Mouse (Mus musculus) cerebellum, adult 9-10 months (tissue): ENCODE data around the gene Epor.
A peak's percentile ranks its signal among the peaks of the same experiment; 100 is the strongest.

Experiments used
- DNase-seq: peaks from one replicate; pipeline ENCODE4 v3.0.0; 2022

Epor gene

GRCm38 (mm10) chr9:21962416-21963059, 768 bp downstream of the Epor start:
- DNase-seq = peak; percentile 71

DNA sequence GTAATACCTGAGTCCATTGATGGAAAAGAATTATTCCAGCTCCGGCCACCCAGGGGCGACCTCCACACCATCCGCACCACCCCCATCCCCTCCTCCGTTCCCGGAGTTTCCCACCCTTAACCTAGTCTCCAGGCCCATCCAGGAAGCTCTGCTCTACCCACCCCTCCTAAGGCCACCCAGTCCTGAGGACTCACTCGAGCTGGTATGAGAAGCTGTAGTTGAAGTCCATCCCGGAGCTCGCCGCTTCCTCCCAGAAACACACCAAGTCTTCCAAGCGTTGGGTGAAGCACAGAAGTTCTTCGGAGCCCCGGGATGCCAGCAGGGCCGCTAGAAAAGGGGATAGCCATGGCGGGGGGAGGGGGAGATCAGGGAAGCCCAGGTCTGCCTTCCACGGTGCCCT, 1.3 kb downstream of the Epor start:
- no peak for DNase-seq

DNA sequence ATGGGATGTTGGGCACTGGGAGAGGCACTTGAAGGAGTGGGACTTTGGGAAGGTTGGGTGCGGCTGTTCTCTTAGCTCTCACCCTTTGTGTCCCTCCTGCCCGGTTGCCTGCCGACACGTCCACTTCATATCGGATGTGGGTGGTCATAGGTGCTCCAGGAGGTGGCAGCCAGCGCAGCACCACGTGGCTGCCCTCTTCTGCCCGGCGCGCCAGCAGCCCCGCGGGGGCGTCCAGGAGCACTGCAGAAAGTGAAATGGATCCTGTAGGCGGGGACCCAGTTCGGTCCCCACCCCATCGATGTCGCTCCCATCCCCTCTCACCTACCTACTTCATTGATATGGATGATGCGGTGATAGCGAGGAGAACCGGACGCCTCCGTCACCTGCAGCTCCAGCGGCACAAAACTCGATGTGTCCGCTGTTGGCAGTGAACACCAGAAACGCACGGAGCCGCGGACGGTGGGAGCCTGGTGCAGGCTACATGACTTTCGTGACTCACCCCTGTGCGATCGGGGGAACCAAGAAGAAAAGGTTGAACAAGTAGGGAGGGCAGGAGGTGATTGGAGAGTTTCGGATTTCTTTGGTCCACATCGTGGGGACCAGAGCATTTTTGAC, 1.8 kb downstream of the Epor start:
- DNase-seq = no peak

DNA sequence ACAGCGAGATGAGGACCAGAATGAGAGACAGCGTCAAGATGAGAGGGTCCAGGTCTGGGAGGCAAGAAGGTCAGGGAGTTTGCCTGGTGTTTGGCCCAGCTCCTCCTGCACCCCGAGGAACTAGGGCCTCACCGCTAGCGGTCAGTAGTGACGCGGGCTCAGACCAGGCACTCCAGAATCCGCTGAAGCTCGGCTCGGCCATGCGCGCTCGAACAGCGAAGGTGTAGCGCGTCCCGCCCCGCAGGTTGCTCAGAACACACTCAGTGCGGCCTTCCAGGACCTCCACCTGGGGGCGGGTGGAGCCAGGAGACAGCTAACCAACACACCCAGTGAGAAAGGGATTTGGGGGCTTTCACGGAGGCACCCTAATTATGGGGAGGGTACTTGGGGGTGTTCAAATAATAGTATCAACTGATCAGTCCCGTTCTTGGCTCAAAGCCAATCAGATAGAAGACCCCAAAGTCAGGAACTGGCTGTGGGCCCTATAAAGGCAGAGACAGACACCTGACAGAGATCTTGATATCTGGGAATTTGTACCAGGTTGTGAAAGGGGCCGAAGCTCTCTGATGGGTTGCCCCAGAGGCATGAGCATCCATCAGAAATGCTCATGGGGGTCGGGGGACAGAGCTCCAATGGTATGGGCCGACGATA, 2.6 kb downstream of the Epor start:
- no peak for DNase-seq

DNA sequence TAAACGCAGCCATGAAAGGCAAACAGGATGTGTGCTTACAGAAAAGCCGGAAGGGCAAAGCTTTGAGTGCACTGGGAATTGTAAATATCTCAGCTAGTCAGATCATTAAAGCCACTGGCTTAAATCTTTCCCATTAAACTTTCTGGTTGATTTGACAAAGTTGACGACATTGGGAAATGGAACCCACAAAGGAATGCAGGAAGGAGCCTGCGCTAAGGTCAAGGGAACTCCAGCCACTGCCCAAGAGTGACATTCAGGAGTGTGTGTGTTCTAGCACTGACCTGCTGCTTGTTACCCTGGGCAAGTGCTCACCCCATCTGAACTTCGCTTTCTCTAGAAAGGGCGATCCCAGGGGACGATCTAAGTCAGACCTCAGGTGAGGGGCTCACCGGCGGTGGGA, 3.2 kb downstream of the Epor start:
- no peak for DNase-seq

DNA sequence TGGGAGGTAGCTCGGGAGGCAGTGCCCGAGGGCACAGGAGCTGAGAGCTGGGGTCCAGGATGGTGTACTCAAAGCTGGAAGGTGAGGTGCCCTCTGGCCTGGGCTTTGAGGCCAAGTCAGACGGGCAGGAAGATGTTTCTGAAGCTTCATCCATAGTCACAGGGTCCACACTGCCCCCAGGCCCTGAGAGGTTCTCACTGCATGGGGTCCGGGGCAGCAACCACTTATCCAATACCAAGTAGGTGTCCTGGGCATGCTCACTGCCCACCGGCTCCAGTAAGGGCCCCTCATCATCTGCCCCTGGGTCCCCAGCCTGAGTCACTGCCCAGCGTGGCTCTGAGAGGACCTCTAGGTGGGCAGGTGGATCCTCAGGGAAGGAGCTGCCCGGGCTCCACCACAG, 4.1 kb downstream of the Epor start:
- no peak for DNase-seq

DNA sequence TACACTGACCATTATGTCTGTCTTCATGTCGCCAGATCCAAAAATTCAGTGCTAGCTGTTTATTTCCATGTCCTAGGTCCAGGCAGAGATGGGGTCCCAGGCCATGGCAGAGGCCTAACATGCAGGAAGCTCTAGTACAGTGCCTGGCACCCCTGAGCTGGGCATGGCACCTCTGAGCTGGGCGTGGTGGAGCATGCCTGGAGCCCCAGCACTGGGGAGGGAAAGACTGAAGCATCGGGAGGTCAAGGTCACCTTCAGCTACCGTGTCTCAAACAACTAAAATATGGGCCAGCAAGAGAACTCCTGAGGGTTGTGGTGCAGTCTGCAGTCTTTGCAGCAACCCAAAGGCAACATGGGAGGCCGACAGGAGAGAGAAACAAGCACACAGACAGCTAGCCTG, 4.9 kb downstream of the Epor start:
- no peak for DNase-seq

DNA sequence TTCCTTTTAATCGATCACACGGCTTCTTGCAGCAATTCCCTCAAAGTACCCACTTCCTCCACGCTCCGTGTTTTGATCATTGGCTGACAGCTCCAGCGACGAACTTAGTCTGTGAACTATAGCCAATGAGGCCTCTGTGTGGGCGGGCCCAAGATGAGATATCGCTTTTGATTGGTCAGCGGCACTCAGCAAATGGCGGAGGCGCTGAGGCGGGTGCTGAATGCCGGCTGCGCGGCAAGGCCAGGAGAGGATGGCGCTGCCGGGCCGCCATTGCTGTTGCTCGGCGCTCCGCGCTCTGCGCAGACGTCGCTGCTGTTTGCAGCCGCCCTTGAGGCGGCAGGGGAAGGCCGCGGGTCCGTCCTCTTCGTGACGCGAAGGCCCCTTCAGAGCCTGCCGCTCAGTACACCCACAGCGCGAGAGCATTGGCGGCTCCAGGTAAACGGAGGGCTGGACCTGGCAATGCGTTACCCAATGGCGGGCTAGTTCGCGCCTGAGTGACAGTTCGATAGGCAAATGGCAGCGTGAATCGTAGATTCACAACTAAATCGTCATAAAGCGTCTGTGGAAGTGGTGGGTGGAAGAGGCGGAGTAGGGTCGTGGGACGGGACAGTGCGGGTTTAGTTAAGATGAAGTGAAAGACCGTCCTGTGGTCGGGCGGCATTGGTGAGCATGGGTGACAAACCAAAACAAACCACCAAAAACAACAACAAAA, 7.6 kb downstream of the Epor start, which contains the start of gene Swsap1:
Swsap1 (plus strand) TSS at position 186 of the 712 bp plus-strand sequence.
- peak; percentile 100 for DNase-seq

GRCm38 (mm10) chr9:21955225-21955569, 8.1 kb downstream of the Epor start:
- no peak for DNase-seq

- peak; percentile 74 for DNase-seq
These were observed 8.7 kb downstream of the Epor start for GRCm38 (mm10) chr9:21954635-21955034.

- DNase-seq = no peak
These were observed 9.7 kb downstream of the Epor start for GRCm38 (mm10) chr9:21953600-21953999.

- DNase-seq = no peak
These were observed 11.3 kb downstream of the Epor start for GRCm38 (mm10) chr9:21951977-21952376.

DNA sequence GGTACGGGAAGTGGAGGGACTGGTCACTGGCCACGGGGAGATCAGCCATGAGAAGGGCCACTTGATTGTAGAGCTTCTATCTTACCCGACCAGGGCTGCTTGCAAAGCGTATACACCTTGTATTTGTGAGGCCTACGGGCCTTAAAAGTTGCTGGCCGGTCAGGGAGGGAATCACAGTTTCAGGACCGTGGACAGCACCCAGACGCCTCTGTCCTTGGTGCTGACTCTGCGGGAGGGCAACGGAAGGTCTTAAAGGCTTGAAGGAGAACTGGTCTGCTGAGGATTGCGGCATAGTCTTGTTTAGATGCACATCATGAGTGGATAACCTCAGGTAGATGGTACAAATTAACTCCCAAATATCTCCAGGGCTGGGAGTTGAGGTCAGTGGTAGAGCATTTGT, 13.0 kb downstream of the Epor start:
- DNase-seq = no peak

DNA sequence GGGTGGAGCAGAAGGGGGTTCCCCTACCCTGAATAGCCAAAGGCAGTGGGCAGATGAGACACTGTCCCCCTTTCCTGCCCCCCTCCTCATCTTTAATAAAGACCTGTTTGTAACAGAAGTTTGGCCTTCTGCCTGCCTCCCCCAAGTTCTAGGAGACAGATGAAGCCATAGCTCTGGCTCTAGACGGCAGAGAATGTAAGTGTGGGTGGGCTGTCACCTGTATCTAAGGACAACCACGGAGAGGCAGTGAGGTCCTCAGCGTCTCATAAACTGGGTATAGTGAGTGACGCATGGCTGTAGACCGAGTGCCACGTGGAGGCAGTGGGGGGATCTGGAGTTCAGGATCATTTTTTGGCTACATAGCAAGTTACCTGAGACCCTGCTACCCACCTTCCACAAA, 14.5 kb downstream of the Epor start:
- DNase-seq = no peak

DNA sequence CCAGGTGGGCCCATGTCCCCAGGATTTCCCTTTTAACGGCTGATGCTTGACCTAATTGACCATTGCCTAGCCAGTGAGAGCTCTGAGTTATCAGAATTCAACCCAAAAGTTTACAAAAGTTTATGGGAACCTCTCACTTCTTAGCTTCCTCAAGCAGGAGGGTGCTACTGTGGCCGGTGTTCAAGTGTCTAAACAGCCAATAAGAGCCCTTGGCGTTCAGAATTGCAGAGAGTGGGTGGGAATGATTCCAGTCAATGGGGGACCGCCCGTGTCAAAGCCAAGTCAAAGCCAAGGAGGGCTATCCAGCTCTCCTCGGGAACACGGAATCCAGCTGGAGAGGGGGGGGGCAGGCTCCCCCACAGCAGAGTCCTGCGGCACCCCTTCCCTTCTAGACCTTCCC, 15.2 kb downstream of the Epor start:
- no peak for DNase-seq

- no peak for DNase-seq
These were observed 15.7 kb downstream of the Epor start for GRCm38 (mm10) chr9:21947540-21948130.

DNA sequence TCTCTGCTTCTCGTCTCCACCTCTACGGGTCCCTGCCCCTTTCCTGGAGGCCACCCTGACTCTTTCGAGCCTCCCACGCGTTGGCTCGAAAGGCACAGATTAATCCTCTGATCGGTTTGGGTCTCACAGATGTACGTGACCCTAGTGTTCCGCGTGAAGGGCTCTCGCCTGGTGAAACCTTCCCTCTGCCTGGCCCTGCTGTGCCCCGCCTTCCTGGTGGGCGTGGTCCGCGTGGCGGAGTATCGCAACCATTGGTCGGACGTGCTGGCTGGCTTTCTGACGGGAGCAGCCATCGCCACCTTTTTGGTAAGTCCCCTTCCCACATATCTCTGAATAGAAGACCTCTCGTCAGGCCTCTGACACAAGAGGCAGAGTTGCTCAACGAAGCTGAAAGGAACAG, 19.0 kb downstream of the Epor start:
- DNase-seq = no peak

- no peak for DNase-seq
These were observed 19.7 kb downstream of the Epor start for GRCm38 (mm10) chr9:21943638-21944037.

DNA sequence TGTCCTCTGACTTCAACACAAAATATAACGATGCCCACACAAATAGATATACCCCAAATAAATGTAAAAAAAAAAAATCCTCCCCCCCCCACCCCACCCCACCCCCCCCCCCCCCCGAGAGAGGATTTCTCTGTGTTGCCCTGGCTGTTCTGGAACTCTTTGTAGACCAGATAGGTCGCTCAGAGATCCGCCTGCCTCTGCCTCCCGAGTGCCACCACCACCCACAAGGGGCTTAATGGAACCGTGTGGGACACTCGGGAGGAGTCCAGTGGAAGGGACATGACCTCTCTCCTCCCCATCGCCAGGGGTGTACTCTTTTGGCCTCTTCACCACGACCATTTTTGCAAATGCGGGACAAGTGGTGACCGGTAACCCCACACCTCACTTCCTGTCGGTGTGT, 20.3 kb downstream of the Epor start:
- DNase-seq = no peak

DNA sequence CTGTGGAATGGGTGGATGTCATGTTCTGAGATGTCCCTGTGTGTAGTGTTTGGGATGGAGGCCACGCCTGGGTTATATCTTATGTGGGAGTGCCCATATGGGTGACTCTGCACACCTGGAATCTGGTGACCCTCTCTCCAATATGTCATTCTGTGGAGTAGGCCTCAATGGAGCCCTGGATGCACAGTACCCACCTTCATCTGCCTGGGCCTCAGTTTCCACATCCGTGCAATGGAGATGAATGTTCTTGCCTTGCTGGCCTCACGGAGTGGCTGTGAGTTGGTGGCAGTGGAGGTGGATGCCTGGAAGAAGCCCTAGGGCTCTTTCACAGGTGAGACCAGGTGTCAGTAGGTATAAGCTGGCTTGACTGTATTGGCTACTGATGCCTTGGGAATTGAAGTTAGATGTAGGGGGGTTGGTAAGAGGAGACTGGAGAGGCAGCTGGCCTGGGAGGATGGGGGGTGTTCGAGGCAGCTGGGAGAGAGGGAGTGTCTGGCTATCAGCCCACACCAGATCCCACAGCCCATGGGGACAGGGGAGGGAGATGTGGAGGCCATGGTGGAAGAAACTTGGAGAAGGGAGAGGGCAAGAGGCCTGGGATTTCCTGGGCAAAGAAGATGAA, 25.0 kb downstream of the Epor start:
- DNase-seq = no peak

GRCm38 (mm10) chr9:21937711-21938175, 25.6 kb downstream of the Epor start:
- no peak for DNase-seq

- peak; percentile 100 for DNase-seq
These were observed 26.4 kb downstream of the Epor start, which contains the start of gene Plppr2 for GRCm38 (mm10) chr9:21936692-21937570. Gene Plppr2 (plus strand): TSS chr9:21937033.
